Mouse (Mus musculus): ENCODE measurements around the gene Bola2. TPM values are rescaled to one million over a fixed set of nuclear protein-coding genes. Genes with fewer than 3 reads are reported as not detected.

Gene Bola2
- polyA plus RNA-seq, 1 experiment, result 116 TPM

DNA sequence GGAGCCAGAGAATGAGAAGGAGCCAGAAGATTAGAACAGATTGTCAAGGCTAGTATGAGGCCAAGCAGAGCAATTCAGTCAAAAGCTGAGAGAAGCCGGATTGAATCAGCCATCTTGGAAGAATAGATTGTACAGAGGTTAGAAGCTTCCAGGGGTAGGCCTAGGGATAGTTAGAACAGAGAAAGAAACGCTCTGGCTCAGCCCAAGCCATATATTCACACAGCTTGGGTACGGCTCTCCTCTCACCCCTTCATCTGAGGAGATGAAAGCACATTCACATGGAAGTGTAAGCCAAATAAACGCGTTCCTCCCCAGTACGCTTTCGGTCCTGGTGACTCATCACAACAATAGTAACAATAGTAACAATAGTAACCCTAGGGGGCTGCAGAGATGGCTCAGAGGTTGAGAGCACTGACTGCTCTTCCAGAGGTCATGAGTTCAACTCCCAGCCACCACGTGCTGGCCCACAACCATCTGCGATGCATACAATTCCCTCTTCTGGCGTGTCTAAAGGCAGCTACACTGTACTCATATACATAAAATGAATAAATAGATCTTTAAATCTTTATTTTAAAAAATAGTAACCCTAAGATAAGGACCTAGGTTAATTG lies 655 bp upstream of the Bola2 start:
- H3K36me3 ChIP-seq (ENCODE audit: control insufficient read depth, insufficient read depth), result peaks cover 6% of the 10 kb centered on the region
- H3K79me3 ChIP-seq (ENCODE audit: low read depth), result peaks cover 11% of the 10 kb centered on the region
- H3K27me3 ChIP-seq (ENCODE audit: control insufficient read depth, insufficient read depth, insufficient read length), result no peaks in the 10 kb centered on the region
- peak overlapping the region; percentile 75 for H3K4me3 ChIP-seq (ENCODE audit: insufficient read depth, poor library complexity, severe bottlenecking)
- TF ChIP-seq CEBPB (IDR thresholded peaks at IDR 0.05; ENCODE audit: low read depth) (no peak), MAX (IDR thresholded peaks at IDR 0.05) (peak; percentile 38), USF1 (IDR thresholded peaks at IDR 0.05; ENCODE audit: low read depth) (peak; percentile 19)
- no peak overlapping the region for H3ac ChIP-seq (ENCODE audit: control insufficient read depth, insufficient read length, low read depth)
- peaks cover 24% of the 10 kb centered on the region for H3K79me2 ChIP-seq (ENCODE audit: control insufficient read depth, insufficient read depth)

DNA sequence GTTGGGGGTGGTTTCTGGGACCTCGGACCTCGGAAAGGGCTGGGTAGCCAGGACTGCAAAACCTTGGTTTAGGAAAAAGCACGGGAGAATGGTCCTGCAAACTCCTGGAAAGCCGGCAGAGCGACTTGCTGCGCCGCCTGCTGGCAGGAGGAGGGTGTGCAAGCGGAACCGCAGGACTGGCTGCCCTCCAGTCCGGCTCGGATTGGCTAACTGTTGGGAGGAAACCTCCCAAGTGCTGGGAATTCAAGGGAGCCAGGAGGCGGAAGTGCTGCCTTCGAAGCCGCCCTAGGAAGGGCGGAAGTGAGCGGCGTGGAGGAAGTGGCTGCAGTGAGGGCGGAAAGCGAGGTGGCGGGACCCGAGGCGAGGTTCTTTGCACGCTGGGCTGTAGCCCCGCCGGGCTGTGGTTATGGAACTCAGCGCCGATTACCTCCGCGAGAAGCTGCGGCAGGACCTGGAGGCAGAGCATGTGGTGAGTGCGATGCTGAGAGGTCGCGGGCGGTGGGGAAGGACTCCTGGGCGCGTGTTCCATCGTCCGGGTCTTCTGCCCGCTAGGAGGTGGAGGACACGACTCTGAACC lies 518 bp downstream of the Bola2 start, which contains the start of gene Slx1b:
TSS of gene Slx1b (minus strand) at position 154 of the 577 bp plus-strand sequence.
- Histone ChIP-seq H3K36me3 (ENCODE audit: control insufficient read depth, insufficient read depth) (peaks cover 6% of the 10 kb centered on the region), H3K79me2 (ENCODE audit: control insufficient read depth, insufficient read depth) (peaks cover 24% of the 10 kb centered on the region), H3ac (ENCODE audit: control insufficient read depth, insufficient read length, low read depth) (peak within 1 kb of the TSS; percentile 97), H3K4me3 (ENCODE audit: insufficient read depth, poor library complexity, severe bottlenecking) (peak within 1 kb of the TSS; percentile 75), H3K27me3 (ENCODE audit: control insufficient read depth, insufficient read depth, insufficient read length) (no peaks in the 10 kb centered on the region), H3K79me3 (ENCODE audit: low read depth) (peaks cover 11% of the 10 kb centered on the region)
- TF ChIP-seq CTCF (IDR thresholded peaks at IDR 0.05; ENCODE audit: control insufficient read depth, insufficient read depth, insufficient read length) (peak; percentile 94), MYOD1 (IDR thresholded peaks at IDR 0.05; ENCODE audit: control insufficient read depth, insufficient read length, low read depth) (no peak), USF1 (IDR thresholded peaks at IDR 0.05; ENCODE audit: low read depth) (no peak), CEBPB (IDR thresholded peaks at IDR 0.05; ENCODE audit: low read depth) (no peak), MYOG (IDR thresholded peaks at IDR 0.05; ENCODE audit: control insufficient read depth, extremely low read depth, insufficient read length) (no peak), MAX (IDR thresholded peaks at IDR 0.05) (peak; percentile 74), FOSL1 (IDR thresholded peaks at IDR 0.05; ENCODE audit: insufficient read depth, low read length, poor library complexity, severe bottlenecking) (no peak)

DNA sequence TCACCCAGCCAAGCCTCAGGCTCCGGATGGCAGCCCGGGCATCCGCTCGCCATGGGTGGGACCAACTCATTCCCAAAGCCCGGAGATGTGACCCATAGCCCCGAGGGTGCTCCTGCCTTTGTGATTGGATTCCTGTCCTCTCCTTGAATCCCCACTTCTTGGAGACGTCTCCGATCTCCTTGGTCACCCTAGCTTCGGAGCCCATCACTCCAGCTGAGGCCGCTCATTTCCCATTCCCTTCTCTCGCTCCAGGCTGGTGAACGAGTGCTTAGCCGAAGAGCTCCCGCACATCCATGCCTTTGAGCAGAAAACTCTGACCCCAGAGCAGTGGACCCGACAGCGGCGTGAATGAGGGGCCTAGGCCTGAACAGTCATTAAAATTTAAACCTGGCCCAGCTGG lies 1.1 kb downstream of the Bola2 start:
- no peak for TF ChIP-seq CEBPB (IDR thresholded peaks at IDR 0.05; ENCODE audit: low read depth)
- no peak for TF ChIP-seq MYOD1 (IDR thresholded peaks at IDR 0.05; ENCODE audit: control insufficient read depth, insufficient read length, low read depth)
- TF ChIP-seq CTCF (IDR thresholded peaks at IDR 0.05; ENCODE audit: control insufficient read depth, insufficient read depth, insufficient read length), result no peak
- Histone ChIP-seq H3K79me2 (ENCODE audit: control insufficient read depth, insufficient read depth) (peaks cover 24% of the 10 kb centered on the region), H3ac (ENCODE audit: control insufficient read depth, insufficient read length, low read depth) (peak overlapping the region; percentile 97), H3K27me3 (ENCODE audit: control insufficient read depth, insufficient read depth, insufficient read length) (no peaks in the 10 kb centered on the region), H3K4me3 (ENCODE audit: insufficient read depth, poor library complexity, severe bottlenecking) (peak overlapping the region; percentile 75), H3K36me3 (ENCODE audit: control insufficient read depth, insufficient read depth) (peaks cover 6% of the 10 kb centered on the region), H3K79me3 (ENCODE audit: low read depth) (peaks cover 11% of the 10 kb centered on the region)

- Histone ChIP-seq H3K4me3 (ENCODE audit: insufficient read depth, poor library complexity, severe bottlenecking) (peak overlapping the region; percentile 75), H3K36me3 (ENCODE audit: control insufficient read depth, insufficient read depth) (peaks cover 6% of the 10 kb centered on the region), H3ac (ENCODE audit: control insufficient read depth, insufficient read length, low read depth) (peak overlapping the region; percentile 20), H3K27me3 (ENCODE audit: control insufficient read depth, insufficient read depth, insufficient read length) (no peaks in the 10 kb centered on the region), H3K79me2 (ENCODE audit: control insufficient read depth, insufficient read depth) (peaks cover 24% of the 10 kb centered on the region), H3K79me3 (ENCODE audit: low read depth) (peaks cover 11% of the 10 kb centered on the region)
- TF ChIP-seq CTCF (IDR thresholded peaks at IDR 0.05; ENCODE audit: control insufficient read depth, insufficient read depth, insufficient read length) (no peak), MYOD1 (IDR thresholded peaks at IDR 0.05; ENCODE audit: control insufficient read depth, insufficient read length, low read depth) (no peak), USF1 (IDR thresholded peaks at IDR 0.05; ENCODE audit: low read depth) (no peak), FOSL1 (IDR thresholded peaks at IDR 0.05; ENCODE audit: insufficient read depth, low read length, poor library complexity, severe bottlenecking) (no peak), MAX (IDR thresholded peaks at IDR 0.05) (no peak), MYOG (IDR thresholded peaks at IDR 0.05; ENCODE audit: control insufficient read depth, extremely low read depth, insufficient read length) (no peak), CEBPB (IDR thresholded peaks at IDR 0.05; ENCODE audit: low read depth) (no peak)
Observed at GRCm38 (mm10) chr7:126696886-126697285, 1.7 kb downstream of the Bola2 start.

DNA sequence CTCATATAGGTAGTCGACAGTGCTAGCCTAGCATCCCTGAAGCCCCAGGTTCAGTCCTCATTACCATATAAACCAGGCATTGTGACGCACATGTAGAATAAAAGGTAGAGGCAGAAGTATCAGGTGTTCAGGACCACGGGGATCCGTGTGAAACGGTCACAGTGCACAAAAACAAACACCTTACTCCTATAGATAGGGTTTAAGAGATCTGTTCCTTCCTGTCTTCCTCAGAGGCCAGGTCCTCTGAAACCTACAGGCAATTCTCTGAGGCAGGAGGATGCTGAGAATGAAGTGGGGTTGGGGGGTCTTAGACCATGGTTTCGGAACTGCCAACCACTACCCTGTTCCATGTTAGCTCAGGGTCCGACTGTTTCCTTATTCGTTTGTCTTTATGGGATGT lies 2.6 kb downstream of the Bola2 start:
- peaks cover 6% of the 10 kb centered on the region for H3K36me3 ChIP-seq (ENCODE audit: control insufficient read depth, insufficient read depth)
- no peak overlapping the region for H3ac ChIP-seq (ENCODE audit: control insufficient read depth, insufficient read length, low read depth)
- no peak overlapping the region for H3K4me3 ChIP-seq (ENCODE audit: insufficient read depth, poor library complexity, severe bottlenecking)
- H3K27me3 ChIP-seq (ENCODE audit: control insufficient read depth, insufficient read depth, insufficient read length), result no peaks in the 10 kb centered on the region
- peaks cover 11% of the 10 kb centered on the region for H3K79me3 ChIP-seq (ENCODE audit: low read depth)
- TF ChIP-seq MYOD1 (IDR thresholded peaks at IDR 0.05; ENCODE audit: control insufficient read depth, insufficient read length, low read depth), result no peak
- TF ChIP-seq CTCF (IDR thresholded peaks at IDR 0.05; ENCODE audit: control insufficient read depth, insufficient read depth, insufficient read length), result no peak
- peaks cover 24% of the 10 kb centered on the region for H3K79me2 ChIP-seq (ENCODE audit: control insufficient read depth, insufficient read depth)

All from C2C12 (cell line).